Mouse (Mus musculus) midbrain, embryonic 14.5 days (tissue): ENCODE measurements around the gene Axin2. TPM values are rescaled to one million over a fixed set of nuclear protein-coding genes. Genes with fewer than 3 reads are reported as not detected.

Experiments
- ATAC-seq: fragments of 200-750 bp; cut with Nextera tagmentation; 2 replicates; pipeline ENCODE4 v1.8.0; 2017; ENCODE audit warnings: moderate number of reproducible peaks, moderate library complexity; ENCODE audit not compliant: low FRiP score, low TSS enrichment
- DNase-seq: peaks from one replicate; pipeline ENCODE4 v3.0.0-alpha.2; 2015
- H3K27ac ChIP-seq: fragments of 300-500 bp; sonication (generic); replicated peaks from 2 replicates; pipeline ENCODE4 v1.5.1; 2014; ENCODE audit warnings: mild to moderate bottlenecking, low read depth, low read length, moderate library complexity
- H3K27me3 ChIP-seq: fragments of 300-500 bp; sonication (generic); 2 replicates; pipeline ENCODE4 v1.6.1; 2014; ENCODE audit warnings: low read length, control low read depth, mixed read lengths; ENCODE audit not compliant: control insufficient read depth, insufficient read depth
- H3K36me3 ChIP-seq: fragments of 300-500 bp; sonication (generic); 2 replicates; pipeline ENCODE4 v1.6.1; 2014; ENCODE audit warnings: low read length, control low read depth; ENCODE audit not compliant: control insufficient read depth, insufficient read depth
- H3K4me1 ChIP-seq: fragments of 300-500 bp; sonication (generic); 2 replicates; pipeline ENCODE4 v1.6.1; 2014; ENCODE audit warnings: mild to moderate bottlenecking, antibody characterized with exemption, low read length, control low read depth; ENCODE audit not compliant: control insufficient read depth, insufficient read depth
- H3K4me2 ChIP-seq: fragments of 300-500 bp; sonication (generic); 2 replicates; pipeline ENCODE4 v1.6.1; 2014; ENCODE audit warnings: mild to moderate bottlenecking, low read length, moderate library complexity
- H3K4me3 ChIP-seq: fragments of 300-500 bp; sonication (generic); replicated peaks from 2 replicates; pipeline ENCODE4 v1.5.1; 2014; ENCODE audit warnings: low read depth, low read length
- H3K9ac ChIP-seq: fragments of 300-500 bp; sonication (generic); replicated peaks from 2 replicates; pipeline ENCODE4 v1.6.1; 2014; ENCODE audit warnings: mild to moderate bottlenecking, low read length, moderate library complexity
- H3K9me3 ChIP-seq: fragments of 300-500 bp; sonication (generic); 2 replicates; pipeline ENCODE4 v1.6.1; 2016; ENCODE audit warnings: low read length, control low read depth, mixed read lengths; ENCODE audit not compliant: control insufficient read depth
- WGBS: fragments of 180-500 bp; shearing (Covaris S2); extraction: QIAGEN DNeasy Blood & Tissue Kit; methylation state at CpG from one replicate; pipeline ENCODE4 v1.1.7; 2014; 5-methylcytosine and 5-hydroxymethylcytosine counted together
- polyA plus RNA-seq: library from polyadenylated mRNA; unstranded; fragments of >200 nt; fragmentation: Nextera tagmentation; extraction: Ambion mirVana; gene quantifications from 2 replicates; pipeline ENCODE4 v1.2.1, GENCODE M21; 2014

Gene Axin2
- polyA plus RNA-seq, 1 experiment from 2014 or later = 19.4 TPM

DNA sequence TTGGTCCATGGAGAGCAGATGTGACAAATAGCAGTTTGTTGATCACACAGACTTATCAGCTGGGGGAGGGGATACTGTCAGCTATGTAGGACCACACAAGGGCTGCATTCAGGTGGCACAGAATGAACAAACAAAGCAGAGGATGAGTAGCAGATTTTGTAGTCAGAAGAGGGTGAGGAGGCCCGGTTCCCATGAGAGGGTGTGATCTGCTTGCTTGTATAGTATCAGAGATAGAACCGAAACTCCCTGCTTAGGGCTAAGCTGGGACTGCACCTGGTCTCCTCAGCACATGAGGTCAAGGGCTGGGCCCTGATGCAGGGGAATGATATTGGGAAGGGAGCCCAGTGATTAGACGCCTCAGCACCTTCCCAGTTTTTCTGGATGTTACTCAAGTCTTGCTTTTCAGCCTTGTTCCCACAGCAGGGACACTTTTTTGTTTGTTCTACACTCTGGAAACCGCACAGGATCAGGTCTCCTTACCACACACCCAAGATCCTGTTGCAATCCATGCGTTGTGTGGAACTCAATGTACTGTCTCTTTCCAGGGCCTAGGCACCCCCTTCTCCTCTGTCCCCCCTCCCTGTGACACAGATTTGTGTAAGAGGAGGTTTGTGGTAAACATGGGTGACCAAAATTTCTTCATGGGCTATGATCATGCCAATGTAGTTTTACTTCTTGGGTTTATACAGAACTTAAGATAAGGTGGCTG is 64.7 kb downstream of the Axin2 start:
- H3K36me3 ChIP-seq = no peaks in the 10 kb centered on the region
- H3K9ac ChIP-seq = no peak overlapping the region

DNA sequence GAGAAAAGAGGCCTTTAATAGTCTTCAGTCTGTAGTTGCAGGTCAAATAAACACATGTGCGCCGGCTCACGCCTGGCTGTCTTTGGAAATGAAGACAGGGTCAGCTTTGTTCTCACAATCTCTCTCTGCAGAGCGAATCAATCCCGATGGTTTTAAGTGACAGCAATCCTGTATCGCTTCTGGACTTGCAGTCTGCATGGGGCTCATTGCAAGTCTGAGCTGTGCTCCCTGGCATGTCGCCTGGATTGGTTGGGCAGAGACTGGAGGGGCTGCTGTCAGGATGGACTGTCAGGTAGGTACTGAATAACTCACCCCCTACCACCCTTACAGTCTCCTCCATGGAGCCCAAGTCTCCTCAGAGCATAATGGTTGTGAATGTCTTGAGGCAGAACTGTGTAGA is 65.7 kb downstream of the Axin2 start:
- no peaks in the 10 kb centered on the region for H3K9me3 ChIP-seq
- WGBS = 75% methylated on average over 7 of the region's 7 CpGs

More for the DNA sequence above, 64.7 kb downstream of the Axin2 start:
- H3K27ac ChIP-seq = no peak overlapping the region
- WGBS = 79% methylated on average over 5 of the region's 5 CpGs
- no peak overlapping the region for H3K4me2 ChIP-seq
- H3K4me1 ChIP-seq = peaks cover 5% of the 10 kb centered on the region; the same call in 1 of the 2 replicates
- no peaks in the 10 kb centered on the region for H3K27me3 ChIP-seq
- H3K4me3 ChIP-seq = no peak overlapping the region
- DNase-seq (no peak), ATAC-seq (no peak)
- no peaks in the 10 kb centered on the region for H3K9me3 ChIP-seq

DNA sequence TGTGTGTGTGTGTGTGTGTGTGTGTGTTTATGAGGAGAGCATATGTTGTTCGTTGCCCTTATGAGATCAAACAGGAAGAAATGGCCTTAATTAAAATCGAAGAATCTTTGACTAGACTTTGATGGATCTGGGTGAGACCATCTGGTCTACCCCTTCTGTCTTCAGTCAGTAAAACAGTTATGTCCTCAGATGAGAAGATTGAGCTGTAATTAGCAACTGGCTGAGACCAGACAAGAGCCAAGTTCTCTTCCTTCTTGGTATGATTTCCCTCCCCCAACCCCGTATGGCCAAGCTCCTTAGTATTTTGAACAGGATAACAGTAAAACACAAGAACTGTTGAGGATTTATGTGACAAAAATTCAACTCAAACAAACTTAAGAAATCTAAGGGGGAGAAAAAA is 67.1 kb downstream of the Axin2 start:
- Histone ChIP-seq H3K4me2 (no peak overlapping the region), H3K9me3 (no peaks in the 10 kb centered on the region), H3K27ac (no peak overlapping the region), H3K27me3 (no peaks in the 10 kb centered on the region), H3K4me1 (peaks cover 5% of the 10 kb centered on the region; the same call in 1 of the 2 replicates), H3K9ac (no peak overlapping the region), H3K4me3 (no peak overlapping the region), H3K36me3 (no peaks in the 10 kb centered on the region)
- 93% methylated on average over 3 of the region's 3 CpGs for WGBS
- ATAC-seq = no peak
- no peak for DNase-seq

More for the DNA sequence above, 65.7 kb downstream of the Axin2 start:
- Histone ChIP-seq H3K9ac (no peak overlapping the region), H3K36me3 (no peaks in the 10 kb centered on the region), H3K27ac (no peak overlapping the region), H3K4me1 (peaks cover 5% of the 10 kb centered on the region; the same call in 1 of the 2 replicates), H3K27me3 (no peaks in the 10 kb centered on the region), H3K4me3 (no peak overlapping the region), H3K4me2 (no peak overlapping the region)
- ATAC-seq (no peak), DNase-seq (no peak)

DNA sequence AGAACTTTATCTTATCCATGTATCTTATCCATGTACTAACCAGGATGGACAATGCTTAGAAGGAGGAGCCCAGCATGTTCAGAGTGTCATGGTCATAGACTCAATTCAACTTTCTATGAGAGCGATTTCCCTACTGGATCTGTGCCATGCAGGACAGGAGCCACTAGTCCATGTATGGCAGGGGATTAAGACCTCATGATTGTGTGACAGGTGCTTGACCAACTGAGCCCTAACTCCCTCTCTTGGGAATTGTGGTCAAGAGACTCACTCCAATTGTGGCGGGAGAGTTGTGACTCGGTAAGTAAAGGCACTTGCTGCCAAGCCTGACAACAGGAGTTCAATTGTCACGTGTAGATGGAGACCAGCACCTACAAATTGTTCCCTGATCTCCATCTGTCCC is 67.6 kb downstream of the Axin2 start:
- H3K4me3 ChIP-seq = no peak overlapping the region
- H3K27ac ChIP-seq = no peak overlapping the region
- no peaks in the 10 kb centered on the region for H3K27me3 ChIP-seq
- no peak overlapping the region for H3K4me2 ChIP-seq
- H3K9me3 ChIP-seq = no peaks in the 10 kb centered on the region
- DNase-seq (no peak), ATAC-seq (no peak)
- H3K36me3 ChIP-seq = no peaks in the 10 kb centered on the region
- peaks cover 5% of the 10 kb centered on the region; the same call in 1 of the 2 replicates for H3K4me1 ChIP-seq
- H3K9ac ChIP-seq = no peak overlapping the region
- 91% methylated on average over 4 of the region's 4 CpGs for WGBS

DNA sequence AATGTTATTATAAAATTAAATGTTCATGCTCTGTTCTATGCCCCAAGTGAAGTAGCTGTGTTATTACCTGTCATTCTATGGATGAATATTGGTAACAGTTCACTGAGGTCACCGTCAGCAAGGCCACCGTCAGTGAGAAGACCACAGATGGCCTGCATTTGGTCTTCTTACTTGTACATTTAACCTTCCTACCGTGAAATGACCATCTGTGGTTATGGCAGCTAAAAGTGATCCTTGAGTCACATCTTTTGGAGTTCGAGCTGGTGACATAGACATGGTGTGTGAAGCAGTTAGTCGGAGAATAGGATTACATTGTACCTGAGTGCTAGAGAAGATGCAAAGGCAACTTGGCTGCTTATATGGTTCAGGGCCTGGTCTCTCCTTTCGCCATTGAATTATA is 68.1 kb downstream of the Axin2 start:
- no peak overlapping the region for H3K9ac ChIP-seq
- H3K9me3 ChIP-seq = no peaks in the 10 kb centered on the region
- no peak for DNase-seq
- no peaks in the 10 kb centered on the region for H3K27me3 ChIP-seq
- H3K4me1 ChIP-seq = peaks cover 5% of the 10 kb centered on the region; the same call in 1 of the 2 replicates
- H3K27ac ChIP-seq = no peak overlapping the region
- H3K36me3 ChIP-seq = no peaks in the 10 kb centered on the region
- 92% methylated on average over 6 of the region's 6 CpGs for WGBS
- ATAC-seq = no peak
- no peak overlapping the region for H3K4me3 ChIP-seq
- H3K4me2 ChIP-seq = no peak overlapping the region

DNA sequence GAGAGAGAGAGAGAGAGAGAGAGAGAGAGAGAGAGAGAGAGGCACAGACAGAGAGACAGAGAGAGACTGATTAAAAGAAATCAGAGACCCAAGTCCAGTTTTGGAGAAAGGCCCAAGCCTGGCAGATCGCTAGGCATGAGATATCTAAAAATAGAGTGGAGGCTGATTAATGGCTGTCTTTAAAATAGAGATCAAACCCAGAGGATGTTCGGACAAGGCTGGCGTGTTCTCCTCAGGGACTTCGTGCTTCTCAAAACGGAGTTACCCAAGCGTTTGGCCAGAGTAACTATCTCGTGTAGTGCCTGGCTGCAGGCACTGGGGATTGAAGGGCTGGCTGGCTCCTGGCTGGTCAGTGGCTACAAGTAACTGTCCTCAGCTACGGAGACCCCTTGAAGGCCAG is 69.8 kb downstream of the Axin2 start:
- no peaks in the 10 kb centered on the region; the same call in 1 of the 2 replicates for H3K4me1 ChIP-seq
- no peak overlapping the region for H3K4me2 ChIP-seq
- H3K27me3 ChIP-seq = no peaks in the 10 kb centered on the region
- no peak overlapping the region for H3K9ac ChIP-seq
- H3K4me3 ChIP-seq = no peak overlapping the region
- no peaks in the 10 kb centered on the region for H3K36me3 ChIP-seq
- DNase-seq = no peak
- ATAC-seq = no peak
- WGBS = 74% methylated on average over 8 of the region's 8 CpGs
- H3K27ac ChIP-seq = no peak overlapping the region
- no peaks in the 10 kb centered on the region for H3K9me3 ChIP-seq

DNA sequence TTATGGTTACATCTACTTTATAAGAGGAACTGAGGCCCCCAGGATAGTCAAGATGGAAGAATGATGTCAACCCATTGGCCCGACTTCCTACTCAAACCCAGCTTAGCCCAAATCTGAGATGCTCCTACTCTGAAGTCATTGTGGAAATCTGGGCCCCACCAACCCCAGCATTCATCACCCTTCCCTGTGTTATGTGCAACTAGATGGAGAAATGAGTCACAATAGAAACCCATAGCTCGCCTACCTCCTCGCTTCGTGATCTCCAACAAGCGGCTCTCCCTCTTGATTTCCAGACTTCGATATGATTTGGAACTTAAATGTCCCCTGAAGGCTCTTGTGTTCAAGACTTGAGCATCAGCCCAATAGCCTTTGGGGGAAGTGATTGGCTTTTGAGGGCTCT is 73.3 kb downstream of the Axin2 start:
- Histone ChIP-seq H3K27ac (no peak overlapping the region), H3K4me2 (no peak overlapping the region), H3K36me3 (no peaks in the 10 kb centered on the region), H3K4me1 (no peaks in the 10 kb centered on the region), H3K4me3 (no peak overlapping the region), H3K9ac (no peak overlapping the region), H3K27me3 (no peaks in the 10 kb centered on the region), H3K9me3 (no peaks in the 10 kb centered on the region)
- WGBS = 97% methylated on average over 6 of the region's 6 CpGs
- ATAC-seq (no peak), DNase-seq (no peak)

DNA sequence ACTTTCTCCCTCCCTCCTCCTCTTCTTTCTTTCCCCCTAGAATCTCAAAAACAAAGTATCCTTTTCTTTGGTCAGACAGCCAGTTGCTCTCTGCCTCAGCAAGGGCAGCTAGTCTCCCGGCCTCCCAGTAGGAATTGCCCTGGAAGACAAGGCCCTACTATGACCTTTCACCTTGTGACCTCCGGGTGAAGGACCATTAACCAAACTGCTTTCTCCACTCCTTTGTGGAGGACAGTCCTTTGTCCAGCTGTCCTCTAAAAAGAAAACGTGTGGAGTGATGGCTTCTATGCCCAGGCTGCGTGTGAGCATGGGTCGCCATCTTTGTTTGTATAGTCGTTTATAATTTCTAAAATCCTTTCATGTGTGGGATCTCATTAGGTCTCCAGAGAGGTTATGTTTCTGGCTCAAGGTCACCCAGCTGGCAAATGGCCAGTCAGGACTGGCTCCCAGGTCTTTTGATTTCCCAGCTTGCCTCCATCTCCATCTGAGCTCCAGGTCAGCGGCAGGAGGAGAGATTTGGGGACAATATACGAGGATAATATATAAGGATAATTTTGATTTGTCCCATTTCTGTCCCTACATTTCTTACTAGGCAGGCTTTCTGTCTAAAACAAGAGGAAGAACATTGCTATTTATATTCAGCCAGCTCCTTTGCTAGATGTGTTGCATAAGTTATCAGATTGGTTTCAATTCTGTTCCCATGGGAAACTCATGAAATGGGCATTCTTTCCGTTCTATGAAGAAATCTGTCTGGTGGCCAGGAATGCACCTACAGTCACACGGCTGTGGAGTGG is 75.2 kb downstream of the Axin2 start:
- DNase-seq (no peak), ATAC-seq (no peak)
- H3K27me3 ChIP-seq = no peaks in the 10 kb centered on the region
- WGBS = 35% methylated on average over 10 of the region's 10 CpGs
- H3K27ac ChIP-seq = no peak overlapping the region
- H3K4me2 ChIP-seq = no peak overlapping the region
- 0 out of 2 replicates have a peak, but pooled peaks cover 5% of the 10 kb centered on the region for H3K9me3 ChIP-seq
- H3K36me3 ChIP-seq = no peaks in the 10 kb centered on the region
- no peaks in the 10 kb centered on the region for H3K4me1 ChIP-seq
- no peak overlapping the region for H3K4me3 ChIP-seq
- no peak overlapping the region for H3K9ac ChIP-seq
